Comparison of ENCODE assay signal across 8 mouse cellular contexts in genomic region chr3:89853752-89854151, GRCm38 (mm10). TPM values are rescaled to one million over a fixed set of nuclear protein-coding genes. Genes with fewer than 3 reads are reported as not detected.
DNase-seq lines count a peak whose midpoint lies in the region; ATAC-seq and TF ChIP-seq lines count a peak whose summit lies in the region.

No protein-coding gene starts in this region.

- H3K4me2 ChIP-seq in hindbrain, postnatal 0 days (ENCODE audit: low read depth, low read length): no peak overlapping the region
- no peak overlapping the region for H3K4me2 ChIP-seq in hindbrain, embryonic 14.5 days (replicated peaks)

- peak; percentile 22 for DNase-seq in hindbrain, postnatal 0 days (ENCODE audit: low spot score)
- no peak for DNase-seq in hindbrain, embryonic 14.5 days (ENCODE audit: low spot score)
- DNase-seq in heart, adult 9 months (ENCODE audit: low spot score in 2 of 2): peak; percentile 80 to 89
- DNase-seq in kidney, postnatal 10 days: peak; percentile 78
- peak; percentile 92 for DNase-seq in lung, postnatal 36 days
- no peak for DNase-seq in thymus, postnatal 14 days
- DNase-seq in layer of hippocampus, postnatal 14 days (ENCODE audit: low spot score in 2 of 2): no peak
- DNase-seq in spleen, postnatal 4 days (ENCODE audit: low spot score in 2 of 2): no peak

- no peaks in the 10 kb centered on the region for H3K4me1 ChIP-seq in hindbrain, postnatal 0 days (ENCODE audit: insufficient read depth, low read length)
- H3K4me1 ChIP-seq in hindbrain, embryonic 14.5 days (replicated peaks; ENCODE audit: control insufficient read depth, insufficient read depth, low read length): no peaks in the 10 kb centered on the region

- H3K4me3 ChIP-seq in hindbrain, postnatal 0 days (ENCODE audit: low read length): no peak overlapping the region
- no peak overlapping the region for H3K4me3 ChIP-seq in hindbrain, embryonic 14.5 days (replicated peaks; ENCODE audit: low read length)

- H3K9me3 ChIP-seq in hindbrain, postnatal 0 days (ENCODE audit: low read length): no peaks in the 10 kb centered on the region
- H3K9me3 ChIP-seq in hindbrain, embryonic 14.5 days (ENCODE audit: control insufficient read depth, low read length): no peaks in the 10 kb centered on the region

- H3K27me3 ChIP-seq in hindbrain, postnatal 0 days (ENCODE audit: insufficient read depth, low read length): no peaks in the 10 kb centered on the region
- no peaks in the 10 kb centered on the region for H3K27me3 ChIP-seq in hindbrain, embryonic 14.5 days (ENCODE audit: control insufficient read depth, insufficient read depth, low read length)

- peak; percentile 16; the same call in 1 of the 2 replicates for TF ChIP-seq CTCF in hindbrain, postnatal 0 days (IDR thresholded peaks at IDR 0.05; ENCODE audit: low read depth)

- peak; percentile 46; the same call in 1 of the 2 replicates for ATAC-seq in hindbrain, postnatal 0 days
- no peak for ATAC-seq in hindbrain, embryonic 14.5 days (ENCODE audit: low FRiP score)

- H3K27ac ChIP-seq in hindbrain, postnatal 0 days: no peak overlapping the region
- H3K27ac ChIP-seq in hindbrain, embryonic 14.5 days: no peak overlapping the region

- no peaks in the 10 kb centered on the region for H3K36me3 ChIP-seq in hindbrain, postnatal 0 days (ENCODE audit: insufficient read depth, low read length)
- H3K36me3 ChIP-seq in hindbrain, embryonic 14.5 days (replicated peaks; ENCODE audit: control insufficient read depth, insufficient read depth): no peaks in the 10 kb centered on the region

- 58% methylated on average over 5 of the region's 5 CpGs for WGBS in hindbrain, postnatal 0 days
- WGBS in hindbrain, embryonic 14.5 days: 66% methylated on average over 5 of the region's 5 CpGs

- H3K9ac ChIP-seq in hindbrain, postnatal 0 days (replicated peaks; ENCODE audit: low read length): no peak overlapping the region
- H3K9ac ChIP-seq in hindbrain, embryonic 14.5 days: no peak overlapping the region

RNA-seq across cellular contexts. Expression of gene She, which starts 22.6 kb away (rescaled TPM):
- total RNA-seq in hindbrain, postnatal 0 days (2014; rRNA removed): 1.9 and 2.8 TPM in 2 replicates
- polyA plus RNA-seq in hindbrain, postnatal 0 days (2015; fragmentation: Nextera tagmentation; extraction: Ambion mirVana): 0.98 and 1.1 TPM in 2 replicates
- 2.3 and 2.8 TPM in 2 replicates for polyA plus RNA-seq in hindbrain, embryonic 14.5 days (2014; fragmentation: Nextera tagmentation; extraction: Ambion mirVana)
- 1 to 10 TPM; 3.4 to 3.5 TPM for total RNA-seq in layer of hippocampus, postnatal 14 days (2021)

RNA-seq across cellular contexts. Expression of gene Il6ra, which starts 59.2 kb away (rescaled TPM):
- 0.68 and 1.8 TPM in 2 replicates for total RNA-seq in hindbrain, postnatal 0 days (2014; rRNA removed)
- polyA plus RNA-seq in hindbrain, postnatal 0 days (2015; fragmentation: Nextera tagmentation; extraction: Ambion mirVana): 2.1 and 2.4 TPM in 2 replicates
- 0.83 and 1.0 TPM in 2 replicates for polyA plus RNA-seq in hindbrain, embryonic 14.5 days (2014; fragmentation: Nextera tagmentation; extraction: Ambion mirVana)
- total RNA-seq in layer of hippocampus, postnatal 14 days (2021): 1 to 10 TPM; 5.0 to 6.1 TPM

Comparison
In these comparisons a context has a peak if more than half of its experiments do, and no peak if none do; other contexts are left out.
1. DNase-seq: peak in hindbrain, postnatal 0 days (single experiment), heart, adult 9 months (2 of 2), kidney, postnatal 10 days (single experiment) and lung, postnatal 36 days (single experiment); none in hindbrain, embryonic 14.5 days (single experiment), thymus, postnatal 14 days (single experiment), layer of hippocampus, postnatal 14 days (0 of 2) and spleen, postnatal 4 days (0 of 2).